Mouse (Mus musculus): ENCODE measurements around the gene Hoxb9.

DNA sequence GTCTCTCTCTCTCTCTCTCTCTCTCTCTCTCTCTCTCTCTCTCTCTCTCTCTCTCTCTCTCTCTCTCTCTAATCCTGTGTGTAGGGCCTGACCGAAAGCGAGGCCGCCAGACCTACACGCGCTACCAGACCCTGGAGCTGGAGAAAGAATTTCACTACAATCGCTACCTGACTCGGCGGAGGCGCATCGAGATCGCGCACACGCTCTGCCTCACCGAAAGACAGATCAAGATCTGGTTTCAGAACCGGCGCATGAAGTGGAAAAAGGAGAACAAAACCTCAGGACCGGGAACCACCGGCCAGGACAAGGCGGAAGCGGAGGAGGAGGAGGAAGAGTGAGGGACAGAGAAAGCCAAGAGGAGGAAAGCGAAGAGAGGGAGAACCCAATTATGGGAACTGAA is 18.0 kb downstream of the Hoxb9 start:
- TF ChIP-seq CTCF (IDR thresholded peaks at IDR 0.05; ENCODE audit: borderline replicate concordance, extremely low read depth, insufficient read depth, insufficient read length) = no peak
- no peak for TF ChIP-seq POLR2A (IDR thresholded peaks at IDR 0.05; ENCODE audit: borderline replicate concordance, extremely low read depth, insufficient read depth, insufficient read length, poor library complexity, severe bottlenecking)
